Mouse (Mus musculus) adrenal gland, postnatal 36 days (tissue): Measurements from ENCODE around the gene Abt1. TPM values are rescaled to one million over a fixed set of nuclear protein-coding genes. Genes with fewer than 3 reads are reported as not detected.
A peak's percentile ranks its signal among the peaks of the same experiment; 100 is the strongest.

Source experiments
- DNase-seq, 2 experiments: peaks; one replicate each; pipeline ENCODE4 v3.0.0; 2021; ENCODE audit warnings: mixed read lengths in 1 of 2
- total RNA-seq, 2 experiments: library from RNA; stranded (reverse); gene quantifications; 2 replicates each; pipeline ENCODE4 v1.2.3; 2021

Gene Abt1
- total RNA-seq, 2 experiments from 2014 or later: 6.9 to 8.3 TPM

GRCm38 (mm10) chr13:23439901-23440300 lies 16.2 kb upstream of the Abt1 start:
- DNase-seq: no peak

GRCm38 (mm10) chr13:23438521-23438920 lies 14.9 kb upstream of the Abt1 start:
- peak; percentile 39 to 47 for DNase-seq

- DNase-seq: peak; percentile 88 to 90
Observed at GRCm38 (mm10) chr13:23437908-23438307, 14.2 kb upstream of the Abt1 start.

- peak; percentile 60 to 72 for DNase-seq
Observed at GRCm38 (mm10) chr13:23436861-23437822, 13.5 kb upstream of the Abt1 start.

GRCm38 (mm10) chr13:23436231-23436661 lies 12.6 kb upstream of the Abt1 start:
- DNase-seq: peak; percentile 36 to 55

GRCm38 (mm10) chr13:23435676-23436075 lies 12.0 kb upstream of the Abt1 start:
- no peak for DNase-seq

GRCm38 (mm10) chr13:23435241-23435640 lies 11.6 kb upstream of the Abt1 start:
- no peak for DNase-seq

GRCm38 (mm10) chr13:23434426-23434825 lies 10.8 kb upstream of the Abt1 start:
- no peak for DNase-seq

- no peak for DNase-seq
Observed at GRCm38 (mm10) chr13:23433801-23434200, 10.1 kb upstream of the Abt1 start.

GRCm38 (mm10) chr13:23433206-23433605 lies 9.5 kb upstream of the Abt1 start:
- DNase-seq: no peak

GRCm38 (mm10) chr13:23432562-23433201 lies 9.0 kb upstream of the Abt1 start:
- peak; percentile 93 to 94 for DNase-seq

- DNase-seq: peak; percentile 75 to 81
Observed at GRCm38 (mm10) chr13:23431351-23431771, 7.7 kb upstream of the Abt1 start.

- peak; percentile 86 for DNase-seq
Observed at GRCm38 (mm10) chr13:23430734-23431133, 7.1 kb upstream of the Abt1 start.

GRCm38 (mm10) chr13:23429771-23430380 lies 6.2 kb upstream of the Abt1 start:
- DNase-seq: no peak

GRCm38 (mm10) chr13:23428166-23428993 lies 4.7 kb upstream of the Abt1 start:
- DNase-seq: no peak

GRCm38 (mm10) chr13:23427401-23427910 lies 3.8 kb upstream of the Abt1 start:
- DNase-seq: no peak

- no peak for DNase-seq
Observed at GRCm38 (mm10) chr13:23426922-23427321, 3.3 kb upstream of the Abt1 start.

- DNase-seq: peak; percentile 44 to 58
Observed at GRCm38 (mm10) chr13:23426335-23426734, 2.7 kb upstream of the Abt1 start.

- DNase-seq: peak; percentile 69 to 73
Observed at GRCm38 (mm10) chr13:23425505-23425904, 1.8 kb upstream of the Abt1 start.

GRCm38 (mm10) chr13:23424494-23425325 lies 1.0 kb upstream of the Abt1 start:
- DNase-seq: peak; percentile 92 to 95

- DNase-seq: no peak
Observed at GRCm38 (mm10) chr13:23424052-23424380, 350 bp upstream of the Abt1 start.
